Mouse (Mus musculus): ENCODE results near the gene Dyrk4.

DNA sequence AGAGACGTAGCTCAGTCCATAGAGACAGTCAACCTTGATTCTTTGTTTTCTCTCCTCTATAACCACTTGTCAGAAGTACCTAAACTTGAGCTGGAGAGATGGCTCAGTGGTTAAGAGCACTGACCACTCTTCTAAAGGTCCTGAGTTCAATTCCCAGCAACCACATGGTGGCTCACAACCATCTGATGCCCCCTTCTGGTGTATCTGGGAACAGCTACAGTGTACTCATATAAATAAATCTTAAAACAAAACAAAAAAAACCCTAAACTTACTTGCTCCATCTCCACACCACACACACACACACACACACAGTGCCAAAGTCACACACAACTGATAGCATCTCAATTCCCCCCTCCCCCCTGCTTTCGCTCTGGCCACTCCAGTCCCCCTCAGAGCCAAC is 16.4 kb upstream of the Dyrk4 start:
- TF ChIP-seq CTCF (conservative IDR thresholded peaks at IDR 0.05; ENCODE audit: insufficient read depth, insufficient read length, low read depth, low read length): no peak
- TF ChIP-seq POLR2A (IDR thresholded peaks at IDR 0.05; ENCODE audit: low read depth, low read length): no peak

Data from kidney, adult 2 months (tissue).